Mouse (Mus musculus): ENCODE measurements around the gene Ccsap. TPM values are rescaled to one million over a fixed set of nuclear protein-coding genes. Genes with fewer than 3 reads are reported as not detected.
A peak's percentile ranks its signal among the peaks of the same experiment; 100 is the strongest.

Gene Ccsap
- polyA plus RNA-seq, 1 experiment from 2014 or later: 10.4 TPM

DNA sequence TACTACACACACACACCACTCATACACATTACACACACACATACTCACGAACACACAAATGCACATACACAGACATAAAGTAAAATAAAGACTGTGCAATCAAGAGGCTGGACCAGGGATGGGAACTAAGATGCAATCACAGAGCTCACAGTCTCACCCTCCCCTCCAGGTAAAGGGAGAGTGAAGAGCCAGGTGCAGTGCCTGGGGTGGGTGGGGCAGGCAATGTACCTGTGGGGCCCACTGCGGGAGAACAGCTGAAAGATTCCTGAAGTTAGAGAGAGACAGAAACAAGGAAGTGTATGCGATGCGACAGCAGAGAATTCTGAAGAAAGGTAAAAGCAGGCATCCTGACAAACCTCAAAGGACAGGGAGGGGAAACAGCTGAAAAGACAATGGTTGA is 65.2 kb downstream of the Ccsap start:
- H3K27me3 ChIP-seq (ENCODE audit: control insufficient read depth, insufficient read depth, low read length): no peaks in the 10 kb centered on the region
- 83% methylated on average over 4 of the region's 4 CpGs for WGBS
- ATAC-seq (replicated peaks; ENCODE audit: low FRiP score) (no peak), DNase-seq (ENCODE audit: low spot score) (no peak)
- H3K4me2 ChIP-seq (ENCODE audit: low read depth, low read length, severe bottlenecking): no peak overlapping the region
- peaks cover 10% of the 10 kb centered on the region; the same call in 1 of the 2 replicates for H3K4me1 ChIP-seq (replicated peaks; ENCODE audit: control insufficient read depth, insufficient read depth, low read length)
- no peak overlapping the region for H3K9ac ChIP-seq (ENCODE audit: low read length)
- H3K9me3 ChIP-seq (ENCODE audit: control insufficient read depth, low read length): no peaks in the 10 kb centered on the region
- no peak overlapping the region for H3K27ac ChIP-seq (ENCODE audit: low read depth, low read length)
- H3K4me3 ChIP-seq (ENCODE audit: low read depth, low read length): no peak overlapping the region
- H3K36me3 ChIP-seq (ENCODE audit: control insufficient read depth, insufficient read depth, low read length): no peaks in the 10 kb centered on the region

DNA sequence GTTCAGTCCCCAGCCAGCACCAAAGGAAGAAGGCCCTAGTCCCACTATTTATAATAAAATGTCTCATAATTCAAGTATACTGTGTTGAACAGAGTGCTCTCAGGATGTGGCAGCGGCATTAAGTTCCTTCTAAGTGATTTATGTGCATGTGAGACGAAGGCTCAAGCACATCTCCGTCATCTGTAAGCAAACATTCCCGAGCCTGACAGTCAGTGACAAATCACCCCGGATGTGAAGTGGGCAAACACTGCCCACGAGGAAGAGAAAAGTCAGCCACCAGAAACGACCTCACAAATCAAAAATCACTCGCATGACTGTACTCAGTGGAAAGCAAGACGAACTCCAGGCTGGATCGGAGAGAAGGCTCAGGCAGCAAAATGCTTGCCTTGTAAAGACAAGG is 66.1 kb downstream of the Ccsap start:
- DNase-seq (ENCODE audit: low spot score): no peak
- ATAC-seq (replicated peaks; ENCODE audit: low FRiP score): no peak
- H3K9ac ChIP-seq (ENCODE audit: low read length): no peak overlapping the region
- 84% methylated on average over 10 of the region's 10 CpGs for WGBS
- H3K36me3 ChIP-seq (ENCODE audit: control insufficient read depth, insufficient read depth, low read length): no peaks in the 10 kb centered on the region
- H3K27ac ChIP-seq (ENCODE audit: low read depth, low read length): no peak overlapping the region
- no peaks in the 10 kb centered on the region for H3K27me3 ChIP-seq (ENCODE audit: control insufficient read depth, insufficient read depth, low read length)
- H3K4me3 ChIP-seq (ENCODE audit: low read depth, low read length): no peak overlapping the region
- H3K4me2 ChIP-seq (ENCODE audit: low read depth, low read length, severe bottlenecking): no peak overlapping the region
- peaks cover 10% of the 10 kb centered on the region; the same call in 1 of the 2 replicates for H3K4me1 ChIP-seq (replicated peaks; ENCODE audit: control insufficient read depth, insufficient read depth, low read length)
- H3K9me3 ChIP-seq (ENCODE audit: control insufficient read depth, low read length): no peaks in the 10 kb centered on the region

DNA sequence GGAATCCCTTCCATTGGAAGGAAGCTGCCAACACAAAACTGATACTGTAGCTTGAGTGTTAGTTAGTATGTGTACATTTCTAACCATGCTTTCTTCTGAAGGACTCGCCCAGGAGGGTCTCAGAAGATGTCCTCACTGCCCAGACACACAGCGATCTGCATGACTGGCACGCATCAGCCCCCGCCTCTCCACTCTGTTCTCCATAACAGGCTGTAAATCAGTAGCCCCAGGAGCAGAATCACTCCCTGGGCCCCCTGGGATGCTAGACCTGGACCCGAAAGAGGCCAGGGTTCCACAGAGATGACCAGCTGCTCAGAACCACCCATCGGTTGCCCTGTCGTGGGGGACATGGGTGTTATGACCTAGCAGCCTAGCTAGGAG is 68.2 kb downstream of the Ccsap start:
- no peak overlapping the region for H3K4me3 ChIP-seq (ENCODE audit: low read depth, low read length)
- no peaks in the 10 kb centered on the region for H3K27me3 ChIP-seq (ENCODE audit: control insufficient read depth, insufficient read depth, low read length)
- peak overlapping the region; percentile 47 for H3K9ac ChIP-seq (ENCODE audit: low read length)
- WGBS: 60% methylated on average over 7 of the region's 7 CpGs
- no peaks in the 10 kb centered on the region for H3K36me3 ChIP-seq (ENCODE audit: control insufficient read depth, insufficient read depth, low read length)
- ATAC-seq (replicated peaks; ENCODE audit: low FRiP score) (no peak), DNase-seq (ENCODE audit: low spot score) (no peak)
- peaks cover 10% of the 10 kb centered on the region; the same call in 1 of the 2 replicates for H3K4me1 ChIP-seq (replicated peaks; ENCODE audit: control insufficient read depth, insufficient read depth, low read length)
- H3K27ac ChIP-seq (ENCODE audit: low read depth, low read length): peak overlapping the region; percentile 91
- H3K9me3 ChIP-seq (ENCODE audit: control insufficient read depth, low read length): no peaks in the 10 kb centered on the region
- H3K4me2 ChIP-seq (ENCODE audit: low read depth, low read length, severe bottlenecking): peak overlapping the region; percentile 24; the same call in 1 of the 2 replicates

DNA sequence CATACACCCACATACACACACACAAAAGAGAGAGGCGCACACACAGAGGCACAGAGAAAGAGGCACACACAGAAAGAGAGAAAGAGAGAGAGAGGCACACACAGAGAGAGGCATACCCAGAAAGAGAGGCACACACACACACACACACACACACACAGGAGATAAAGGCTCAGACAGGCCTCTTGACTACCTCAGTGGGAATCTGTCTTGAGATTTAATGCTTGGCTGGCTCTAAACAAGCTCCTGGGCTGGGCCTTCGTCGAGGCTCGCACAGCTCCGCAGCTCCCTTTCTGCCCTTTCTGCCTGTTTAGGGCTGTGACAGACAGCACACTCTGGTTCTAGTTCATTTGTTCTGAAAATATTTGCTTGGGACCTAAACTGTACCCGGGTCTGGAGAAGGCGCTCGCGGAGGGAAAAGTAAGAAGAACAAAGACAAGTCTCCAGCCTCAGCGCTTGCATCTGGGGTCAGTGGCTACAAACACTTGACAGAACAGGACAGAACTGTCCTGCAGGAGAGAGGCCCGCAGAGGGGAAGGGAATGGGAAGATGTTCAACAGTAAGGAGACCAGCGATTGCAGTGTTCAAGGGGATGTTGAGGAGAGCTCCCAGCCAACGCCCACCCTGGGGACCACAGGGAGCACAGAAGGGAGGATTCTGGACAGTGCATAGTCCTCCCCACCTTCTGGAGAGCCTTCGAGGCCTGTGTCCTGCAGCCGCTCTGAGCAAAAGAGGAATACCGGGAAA is 68.7 kb downstream of the Ccsap start:
- Histone ChIP-seq H3K4me1 (replicated peaks; ENCODE audit: control insufficient read depth, insufficient read depth, low read length) (peaks cover 10% of the 10 kb centered on the region; the same call in 1 of the 2 replicates), H3K4me3 (ENCODE audit: low read depth, low read length) (no peak overlapping the region), H3K9ac (ENCODE audit: low read length) (peak overlapping the region; percentile 47), H3K27ac (ENCODE audit: low read depth, low read length) (peak overlapping the region; percentile 91), H3K36me3 (ENCODE audit: control insufficient read depth, insufficient read depth, low read length) (no peaks in the 10 kb centered on the region), H3K27me3 (ENCODE audit: control insufficient read depth, insufficient read depth, low read length) (no peaks in the 10 kb centered on the region), H3K9me3 (ENCODE audit: control insufficient read depth, low read length) (no peaks in the 10 kb centered on the region), H3K4me2 (ENCODE audit: low read depth, low read length, severe bottlenecking) (peak overlapping the region; percentile 24; the same call in 1 of the 2 replicates)
- ATAC-seq (replicated peaks; ENCODE audit: low FRiP score): peak; percentile 92
- DNase-seq (ENCODE audit: low spot score): peak; percentile 76
- WGBS: 21% methylated on average over 16 of the region's 16 CpGs

Other genes starting within 250 kb of the Ccsap start
- 8.1 and 9.1 TPM in 2 replicates for gene Rhou, start 206.3 kb downstream of the Ccsap start, polyA plus RNA-seq (2014; fragmentation: Nextera tagmentation; extraction: Ambion mirVana)
- gene Rab4a, start 54.2 kb downstream of the Ccsap start, polyA plus RNA-seq (2014; fragmentation: Nextera tagmentation; extraction: Ambion mirVana): 70.2 and 75.9 TPM in 2 replicates
- 0.56 and 0.68 TPM in 2 replicates for gene Acta1, start 34.5 kb upstream of the Ccsap start, polyA plus RNA-seq (2014; fragmentation: Nextera tagmentation; extraction: Ambion mirVana)
- 60.6 and 66.8 TPM in 2 replicates for gene Nup133, start 89.1 kb upstream of the Ccsap start, polyA plus RNA-seq (2014; fragmentation: Nextera tagmentation; extraction: Ambion mirVana)
- gene Abcb10, start 122.9 kb upstream of the Ccsap start, polyA plus RNA-seq (2014; fragmentation: Nextera tagmentation; extraction: Ambion mirVana): 24.2 and 24.3 TPM in 2 replicates
- 45.9 and 47.6 TPM in 2 replicates for gene Taf5l, start 161.2 kb upstream of the Ccsap start, polyA plus RNA-seq (2014; fragmentation: Nextera tagmentation; extraction: Ambion mirVana)
- gene Urb2, start 161.3 kb upstream of the Ccsap start, polyA plus RNA-seq (2014; fragmentation: Nextera tagmentation; extraction: Ambion mirVana): 9.6 and 10.7 TPM in 2 replicates

All from forebrain, embryonic 11.5 days (tissue).